Mouse (Mus musculus): ENCODE data around the gene Cd177. TPM values are rescaled to one million over a fixed set of nuclear protein-coding genes. Genes with fewer than 3 reads are reported as not detected.

The Cd177 gene
- polyA plus RNA-seq (2014; fragmentation: Illumina TruSeq; extraction: RNeasy Lipid Tissue Mini Kit (QIAGEN cat#74804); ENCODE audit: insufficient read depth, low read depth, low replicate concordance) = 2.9 TPM

GRCm38 (mm10) chr7:24760211-24760610 is at the start of gene Cd177:
Gene Cd177 (minus strand): TSS chr7:24760311.

GRCm38 (mm10) chr7:24776918-24777317 is 16.8 kb upstream of the Cd177 start, which contains the start of gene Ceacam10:
Gene Ceacam10 (plus strand): TSS chr7:24777206.

GRCm38 (mm10) chr7:24726808-24727207 is 33.3 kb downstream of the Cd177 start, which contains the start of gene Gm4763:
Gene Gm4763 (minus strand): TSS chr7:24726908.

GRCm38 (mm10) chr7:24708832-24709292 is 51.2 kb downstream of the Cd177 start, which contains the start of gene BC049730:
Gene BC049730 (plus strand): TSS chr7:24709242.

Other genes with a start within 250 kb of the Cd177 start
- not detected for gene AC161166.1, start 247.9 kb downstream of the Cd177 start, polyA plus RNA-seq (2014; fragmentation: Illumina TruSeq; extraction: RNeasy Lipid Tissue Mini Kit (QIAGEN cat#74804); ENCODE audit: insufficient read depth, low read depth, low replicate concordance)
- gene Irgq, start 229.6 kb downstream of the Cd177 start, polyA plus RNA-seq (2014; fragmentation: Illumina TruSeq; extraction: RNeasy Lipid Tissue Mini Kit (QIAGEN cat#74804); ENCODE audit: insufficient read depth, low read depth, low replicate concordance) = 4.7 TPM
- gene Pinlyp, start 214.2 kb downstream of the Cd177 start, polyA plus RNA-seq (2014; fragmentation: Illumina TruSeq; extraction: RNeasy Lipid Tissue Mini Kit (QIAGEN cat#74804); ENCODE audit: insufficient read depth, low read depth, low replicate concordance) = not detected
- 16.8 TPM for gene Xrcc1, start 214.0 kb downstream of the Cd177 start, polyA plus RNA-seq (2014; fragmentation: Illumina TruSeq; extraction: RNeasy Lipid Tissue Mini Kit (QIAGEN cat#74804); ENCODE audit: insufficient read depth, low read depth, low replicate concordance)
- gene Ethe1, start 172.8 kb downstream of the Cd177 start, polyA plus RNA-seq (2014; fragmentation: Illumina TruSeq; extraction: RNeasy Lipid Tissue Mini Kit (QIAGEN cat#74804); ENCODE audit: insufficient read depth, low read depth, low replicate concordance) = 11.8 TPM
- gene Zfp575, start 172.7 kb downstream of the Cd177 start, polyA plus RNA-seq (2014; fragmentation: Illumina TruSeq; extraction: RNeasy Lipid Tissue Mini Kit (QIAGEN cat#74804); ENCODE audit: insufficient read depth, low read depth, low replicate concordance) = 0.08 TPM
- 2.1 TPM for gene Phldb3, start 149.5 kb downstream of the Cd177 start, polyA plus RNA-seq (2014; fragmentation: Illumina TruSeq; extraction: RNeasy Lipid Tissue Mini Kit (QIAGEN cat#74804); ENCODE audit: insufficient read depth, low read depth, low replicate concordance)
- gene Lypd3, start 123.8 kb downstream of the Cd177 start, polyA plus RNA-seq (2014; fragmentation: Illumina TruSeq; extraction: RNeasy Lipid Tissue Mini Kit (QIAGEN cat#74804); ENCODE audit: insufficient read depth, low read depth, low replicate concordance) = not detected
- not detected for gene Tex101, start 83.6 kb downstream of the Cd177 start, polyA plus RNA-seq (2014; fragmentation: Illumina TruSeq; extraction: RNeasy Lipid Tissue Mini Kit (QIAGEN cat#74804); ENCODE audit: insufficient read depth, low read depth, low replicate concordance)
- gene BC049730, start 51.1 kb downstream of the Cd177 start, polyA plus RNA-seq (2014; fragmentation: Illumina TruSeq; extraction: RNeasy Lipid Tissue Mini Kit (QIAGEN cat#74804); ENCODE audit: insufficient read depth, low read depth, low replicate concordance) = not detected
- not detected for gene Gm4763, start 33.4 kb downstream of the Cd177 start, polyA plus RNA-seq (2014; fragmentation: Illumina TruSeq; extraction: RNeasy Lipid Tissue Mini Kit (QIAGEN cat#74804); ENCODE audit: insufficient read depth, low read depth, low replicate concordance)
- gene Ceacam10, start 16.9 kb upstream of the Cd177 start, polyA plus RNA-seq (2014; fragmentation: Illumina TruSeq; extraction: RNeasy Lipid Tissue Mini Kit (QIAGEN cat#74804); ENCODE audit: insufficient read depth, low read depth, low replicate concordance) = 0.31 TPM
- gene Gm9844, start 101.9 kb upstream of the Cd177 start, polyA plus RNA-seq (2014; fragmentation: Illumina TruSeq; extraction: RNeasy Lipid Tissue Mini Kit (QIAGEN cat#74804); ENCODE audit: insufficient read depth, low read depth, low replicate concordance) = 10.3 TPM
- not detected for gene Lypd4, start 109.6 kb upstream of the Cd177 start, polyA plus RNA-seq (2014; fragmentation: Illumina TruSeq; extraction: RNeasy Lipid Tissue Mini Kit (QIAGEN cat#74804); ENCODE audit: insufficient read depth, low read depth, low replicate concordance)
- not detected for gene Dmrtc2, start 109.7 kb upstream of the Cd177 start, polyA plus RNA-seq (2014; fragmentation: Illumina TruSeq; extraction: RNeasy Lipid Tissue Mini Kit (QIAGEN cat#74804); ENCODE audit: insufficient read depth, low read depth, low replicate concordance)
- 2,096 TPM for gene Rps19, start 124.1 kb upstream of the Cd177 start, polyA plus RNA-seq (2014; fragmentation: Illumina TruSeq; extraction: RNeasy Lipid Tissue Mini Kit (QIAGEN cat#74804); ENCODE audit: insufficient read depth, low read depth, low replicate concordance)
- 88.3 TPM for gene Cd79a, start 137.1 kb upstream of the Cd177 start, polyA plus RNA-seq (2014; fragmentation: Illumina TruSeq; extraction: RNeasy Lipid Tissue Mini Kit (QIAGEN cat#74804); ENCODE audit: insufficient read depth, low read depth, low replicate concordance)
- 98.1 TPM for gene Arhgef1, start 142.6 kb upstream of the Cd177 start, polyA plus RNA-seq (2014; fragmentation: Illumina TruSeq; extraction: RNeasy Lipid Tissue Mini Kit (QIAGEN cat#74804); ENCODE audit: insufficient read depth, low read depth, low replicate concordance)
- gene Gm4881, start 184.2 kb upstream of the Cd177 start, polyA plus RNA-seq (2014; fragmentation: Illumina TruSeq; extraction: RNeasy Lipid Tissue Mini Kit (QIAGEN cat#74804); ENCODE audit: insufficient read depth, low read depth, low replicate concordance) = not detected
- gene Rabac1, start 212.4 kb upstream of the Cd177 start, polyA plus RNA-seq (2014; fragmentation: Illumina TruSeq; extraction: RNeasy Lipid Tissue Mini Kit (QIAGEN cat#74804); ENCODE audit: insufficient read depth, low read depth, low replicate concordance) = 441 TPM
- 1.9 TPM for gene Atp1a3, start 245.6 kb upstream of the Cd177 start, polyA plus RNA-seq (2014; fragmentation: Illumina TruSeq; extraction: RNeasy Lipid Tissue Mini Kit (QIAGEN cat#74804); ENCODE audit: insufficient read depth, low read depth, low replicate concordance)

Measured in lung, adult 10 weeks (tissue).